Mouse (Mus musculus) retina, adult 2 months (tissue): ENCODE data around the gene Fmnl3.
"Not testable (repeated sequence)": the region's sequence is repeated elsewhere in the genome, so short reads cannot be mapped to it uniquely, and the experiment has no call there.

Source experiments
- DNase-seq: peaks from one replicate; pipeline ENCODE4 v3.0.0-alpha.2; 2012; ENCODE audit warnings: low read depth, low spot score

Fmnl3 gene

GRCm38 (mm10) chr15:99387976-99388375 lies 17.7 kb upstream of the Fmnl3 start:
- DNase-seq: no peak

DNA sequence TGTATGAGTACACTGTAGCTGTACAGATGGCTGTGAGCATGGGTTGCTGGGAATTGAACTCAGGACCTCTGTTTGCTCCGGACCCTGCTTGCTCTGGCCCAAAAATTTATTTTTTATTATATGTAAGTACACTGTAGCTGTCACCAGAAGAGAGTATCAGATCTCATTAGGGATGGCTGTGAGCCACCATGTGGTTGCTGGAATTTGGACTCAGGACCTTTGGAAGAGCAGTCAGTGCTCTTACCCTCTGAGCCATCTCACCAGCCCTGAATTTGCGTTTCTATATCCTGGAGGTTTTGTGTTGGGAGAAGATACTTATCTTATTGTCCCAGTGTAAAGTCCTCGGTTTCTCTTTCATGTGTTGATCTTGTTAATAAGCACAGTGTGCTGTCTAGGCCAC lies 16.5 kb upstream of the Fmnl3 start:
- no peak for DNase-seq

DNA sequence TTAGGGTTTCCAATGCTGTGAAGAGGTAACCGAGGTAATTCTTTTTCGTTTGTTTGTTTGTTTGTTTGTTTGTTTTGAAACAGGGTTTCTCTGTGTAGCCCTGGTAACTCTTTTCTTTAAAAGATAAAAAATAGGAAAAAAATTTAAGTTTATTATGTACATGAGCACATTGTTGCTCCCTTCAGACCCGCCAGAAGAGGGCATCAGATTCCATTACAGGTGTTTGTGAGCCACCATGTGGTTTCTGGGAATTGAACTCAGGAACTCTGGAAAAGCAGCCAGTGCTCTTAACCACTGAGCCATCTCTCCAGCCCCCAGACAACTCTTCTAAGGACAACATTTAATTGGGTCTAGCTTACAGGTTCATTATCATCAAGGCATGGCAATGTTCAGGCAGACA lies 15.8 kb upstream of the Fmnl3 start:
- DNase-seq: not testable (repeated sequence)

- no peak for DNase-seq
These were observed 13.8 kb upstream of the Fmnl3 start for GRCm38 (mm10) chr15:99384071-99384470.

GRCm38 (mm10) chr15:99382893-99383292 lies 12.6 kb upstream of the Fmnl3 start:
- DNase-seq: no peak

- no peak for DNase-seq
These were observed 6.0 kb upstream of the Fmnl3 start for GRCm38 (mm10) chr15:99376240-99376639.

DNA sequence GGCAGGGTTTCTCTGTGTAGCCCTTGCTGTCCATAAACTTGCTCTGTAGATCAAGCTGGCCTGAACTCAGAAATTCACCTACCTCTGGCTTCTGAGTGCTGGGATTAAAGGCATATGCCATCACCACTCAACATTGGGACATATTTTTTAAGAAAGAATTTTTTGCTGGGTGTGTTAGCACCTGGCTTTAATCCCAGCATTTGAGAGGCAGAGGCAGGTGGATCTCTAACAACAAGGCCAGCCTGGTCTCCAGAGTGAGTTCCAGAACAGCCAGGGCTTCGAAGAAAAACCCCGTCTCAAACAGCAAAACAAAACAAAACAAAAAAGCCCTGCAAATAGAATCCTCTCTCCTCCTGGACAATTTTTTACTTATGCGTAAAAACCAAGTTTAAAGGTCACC lies 5.3 kb upstream of the Fmnl3 start:
- DNase-seq: no peak

- DNase-seq: no peak
These were observed 4.8 kb upstream of the Fmnl3 start for GRCm38 (mm10) chr15:99375036-99375435.

GRCm38 (mm10) chr15:99372761-99373160 lies 2.5 kb upstream of the Fmnl3 start:
- no peak for DNase-seq

DNA sequence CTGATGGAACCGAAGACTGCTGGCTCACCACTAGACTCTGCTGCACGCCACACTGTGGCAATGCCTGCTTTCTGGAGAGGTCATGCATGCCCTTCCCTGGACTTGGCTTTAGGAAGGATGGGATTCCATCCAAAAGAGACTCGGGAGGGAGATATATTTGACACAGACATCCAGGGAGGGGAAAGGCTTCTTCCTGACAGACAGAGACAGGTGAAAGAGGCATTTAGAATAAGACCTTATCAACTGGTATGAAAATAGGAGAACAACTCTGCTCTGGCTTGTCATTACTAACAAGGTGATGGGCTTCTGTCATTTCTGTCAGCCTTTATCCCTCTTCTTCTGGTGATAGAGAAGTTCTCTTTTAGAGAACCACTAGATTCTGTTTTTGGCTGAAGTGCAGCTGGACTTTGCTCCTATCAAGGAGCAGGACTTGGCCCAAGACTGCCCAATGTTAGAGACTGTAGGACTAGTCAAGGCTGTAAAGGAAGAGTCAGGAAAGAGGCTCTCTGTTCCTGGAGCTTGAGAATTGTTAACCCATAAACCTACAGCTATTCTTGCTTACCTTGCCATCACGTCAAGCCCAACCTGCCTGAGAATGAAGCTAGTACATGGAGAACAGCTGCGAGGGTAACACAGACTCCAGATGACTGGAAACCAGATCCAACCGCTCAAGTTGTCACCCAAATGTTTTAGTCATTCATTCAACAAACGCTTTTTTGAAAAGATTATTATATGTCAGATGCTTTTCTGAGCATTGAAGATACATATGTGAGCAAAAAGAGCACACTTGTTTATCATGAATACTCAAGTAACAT lies 1.5 kb upstream of the Fmnl3 start:
- DNase-seq: no peak

GRCm38 (mm10) chr15:99369391-99370171 lies 701 bp downstream of the Fmnl3 start:
- DNase-seq: no peak

- no peak for DNase-seq
These were observed 1.6 kb downstream of the Fmnl3 start for GRCm38 (mm10) chr15:99368583-99369266.

DNA sequence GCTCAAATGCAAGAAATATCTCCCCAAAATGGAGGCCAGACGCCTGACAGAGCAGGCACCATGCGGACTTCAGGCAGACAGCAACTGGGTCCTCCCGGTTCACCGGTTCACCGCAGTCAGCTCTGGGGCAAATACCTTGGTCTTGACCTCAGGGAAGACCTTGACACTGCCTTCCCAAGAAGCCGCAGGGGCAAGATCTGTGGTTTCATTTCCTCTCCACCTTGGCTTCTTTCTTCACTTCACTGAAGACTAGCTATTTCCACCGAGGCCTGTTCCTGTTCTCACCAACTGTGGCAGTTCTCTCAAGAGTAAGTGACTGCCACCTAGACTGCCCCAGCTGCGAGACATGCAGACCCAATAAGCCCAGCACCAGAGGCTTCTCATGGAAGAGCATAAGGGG lies 5.4 kb downstream of the Fmnl3 start:
- no peak for DNase-seq

- DNase-seq: no peak
These were observed 6.2 kb downstream of the Fmnl3 start for GRCm38 (mm10) chr15:99364022-99364530.

DNA sequence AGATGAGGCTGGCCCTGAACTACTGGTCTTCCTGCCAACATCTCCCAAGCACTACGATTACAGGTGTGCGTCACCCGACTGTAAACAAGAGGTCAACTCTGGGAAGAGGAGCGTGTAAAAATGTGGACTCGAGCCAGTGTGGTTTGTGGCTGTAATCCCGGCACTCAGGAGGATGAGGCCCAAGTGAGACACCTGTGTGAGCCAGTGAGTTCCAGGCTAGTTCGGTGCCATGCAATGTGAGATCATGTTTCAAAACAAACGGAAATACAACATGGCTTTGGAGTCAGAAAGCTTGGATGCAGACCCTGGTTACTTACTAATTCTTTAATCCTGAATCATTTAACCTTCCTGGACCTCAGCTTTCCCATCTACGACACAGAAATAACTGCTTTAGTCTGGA lies 11.3 kb downstream of the Fmnl3 start:
- no peak for DNase-seq

DNA sequence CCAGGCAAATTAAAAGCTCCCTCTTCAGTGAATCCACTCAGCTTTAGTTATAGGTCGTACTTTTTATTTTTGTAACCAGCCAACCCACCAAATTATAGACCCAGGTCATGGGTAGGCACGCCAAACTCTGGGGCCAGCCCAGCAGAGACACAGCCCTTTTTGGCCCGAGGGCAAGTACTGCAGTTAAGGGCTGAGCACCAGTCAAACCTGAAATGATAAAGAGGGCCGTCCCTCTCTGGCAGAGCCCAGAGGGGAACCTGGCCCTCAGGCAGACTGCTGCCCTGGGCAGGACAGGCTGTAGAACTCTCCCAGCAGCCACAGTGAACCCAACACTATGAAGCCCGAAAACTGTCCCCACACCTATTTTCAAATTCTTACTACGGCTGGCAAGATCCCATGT lies 13.8 kb downstream of the Fmnl3 start:
- DNase-seq: no peak

- DNase-seq: no peak
These were observed 14.6 kb downstream of the Fmnl3 start for GRCm38 (mm10) chr15:99355660-99356059.

- no peak for DNase-seq
These were observed 18.0 kb downstream of the Fmnl3 start for GRCm38 (mm10) chr15:99352306-99352705.

DNA sequence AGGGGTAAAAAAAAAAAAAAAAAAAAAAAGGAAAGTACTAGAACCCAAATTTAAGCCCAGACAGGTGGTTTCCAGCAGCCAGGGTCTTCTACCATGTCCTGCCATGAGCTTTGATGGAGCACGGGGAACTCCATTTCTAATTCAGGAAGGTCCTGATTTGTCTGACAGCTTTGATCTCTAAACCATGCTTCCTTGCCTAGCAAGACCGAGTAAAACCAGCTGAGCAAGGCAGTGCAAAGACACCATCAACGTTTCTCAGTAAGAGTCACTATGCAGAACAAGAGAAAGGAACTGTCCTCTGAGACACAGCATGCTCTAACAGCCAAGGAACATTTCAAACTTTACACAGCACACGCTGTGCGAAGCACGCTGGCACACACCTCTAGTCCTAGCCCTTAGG lies 18.7 kb downstream of the Fmnl3 start:
- no peak for DNase-seq

GRCm38 (mm10) chr15:99344961-99345360 lies 25.3 kb downstream of the Fmnl3 start:
- no peak for DNase-seq

DNA sequence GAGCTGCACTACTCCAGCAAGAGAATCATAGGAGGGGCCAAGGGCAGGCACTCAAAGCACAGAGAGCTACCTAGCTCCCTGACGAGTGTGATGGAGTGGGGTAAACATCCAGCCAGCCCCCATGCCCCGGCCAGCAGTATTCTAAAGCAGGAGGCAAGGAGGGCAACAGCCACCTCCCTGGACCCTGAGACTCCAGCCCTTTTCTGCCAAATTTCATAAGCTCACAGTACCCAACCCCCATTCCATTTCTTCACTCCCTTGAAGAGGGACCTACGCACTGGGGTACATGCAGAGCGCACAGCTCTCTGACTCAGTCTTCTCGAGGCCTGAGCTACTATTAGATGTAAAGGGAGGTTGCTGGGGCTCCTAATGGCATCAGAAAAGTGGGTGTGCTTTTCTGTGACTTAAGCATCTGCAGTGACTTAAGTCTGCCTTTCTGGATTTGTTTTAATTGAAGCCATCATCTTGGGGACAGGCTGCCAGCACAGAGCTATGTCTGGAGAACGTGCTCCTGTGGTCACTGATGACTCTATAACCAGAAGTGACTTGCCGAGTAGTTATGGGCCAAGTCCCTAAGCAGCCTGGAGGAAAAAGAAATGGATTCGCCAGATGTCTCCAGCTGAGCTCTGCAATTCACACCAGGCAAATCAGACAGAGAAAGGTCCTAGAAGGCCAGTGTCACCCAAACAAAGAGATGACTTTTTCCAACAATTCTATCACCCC lies 26.0 kb downstream of the Fmnl3 start:
- DNase-seq: no peak
